Mouse (Mus musculus) CH12.LX (cell line): ENCODE measurements around the gene Cdh23. TPM values are rescaled to one million over a fixed set of nuclear protein-coding genes. Genes with fewer than 3 reads are reported as not detected.

ENCODE experiments used
- DNase-seq: peaks from one replicate; pipeline ENCODE4 v3.0.0-alpha.2; 2013; ENCODE audit errors: extremely low read depth
- H3K27ac ChIP-seq: 2 replicates; pipeline ENCODE4 v1.5.1; 2012; ENCODE audit warnings: low read depth, mild to moderate bottlenecking, control low read depth, moderate library complexity; ENCODE audit not compliant: insufficient read depth
- H3K27me3 ChIP-seq: replicated peaks from 2 replicates; pipeline ENCODE3; 2012; ENCODE audit warnings: inconsistent platforms
- H3K36me3 ChIP-seq, 2 experiments: replicated peaks in 1 of 2; 2 replicates each; pipeline versions ENCODE3 to v1.6.1; 2012; ENCODE audit warnings: inconsistent platforms in 1 of 2, low read length in 1 of 2, mild to moderate bottlenecking in 1 of 2, mixed read lengths in 1 of 2, moderate library complexity in 1 of 2; ENCODE audit not compliant: control insufficient read depth in 1 of 2, insufficient read depth in 1 of 2
- H3K4me1 ChIP-seq, 2 experiments: 2 replicates each; pipeline ENCODE4 v1.6.1; 2012; ENCODE audit warnings: inconsistent platforms in 1 of 2, moderate library complexity in 1 of 2; ENCODE audit not compliant: insufficient read depth in 2 of 2, control insufficient read depth in 1 of 2
- H3K4me2 ChIP-seq: 2 replicates; pipeline ENCODE4 v1.6.1; 2012; ENCODE audit warnings: low read depth, mild to moderate bottlenecking, control low read depth; ENCODE audit not compliant: poor library complexity, insufficient read depth, severe bottlenecking
- H3K4me3 ChIP-seq, 3 experiments: fragments of 150-350 bp in 1 of 3; sonication (generic) in 1 of 3; replicated peaks in 1 of 3; 2 replicates each; pipeline versions ENCODE3 to v1.5.1; 2011 to 2012; ENCODE audit warnings: low read depth in 2 of 3, low read length in 2 of 3, mild to moderate bottlenecking in 2 of 3, moderate library complexity in 2 of 3, control low read depth in 1 of 3, improper control_type of control experiment in 1 of 3, inconsistent platforms in 1 of 3, mixed read lengths in 1 of 3; ENCODE audit not compliant: poor library complexity in 1 of 3
- H3K79me2 ChIP-seq: replicated peaks from 2 replicates; pipeline ENCODE4 v1.6.1; 2012; ENCODE audit warnings: mild to moderate bottlenecking, moderate library complexity; ENCODE audit not compliant: control insufficient read depth, poor library complexity, insufficient read depth, severe bottlenecking; ENCODE audit errors: extremely low read depth
- H3K9ac ChIP-seq: 2 replicates; pipeline ENCODE4 v1.6.1; 2012; ENCODE audit warnings: low read depth, mild to moderate bottlenecking, control low read depth, moderate library complexity; ENCODE audit not compliant: insufficient read depth
- H3K9me3 ChIP-seq: replicated peaks from 2 replicates; pipeline ENCODE3; 2012; ENCODE audit warnings: low read length, inconsistent platforms, mixed read lengths
- BHLHE40 ChIP-seq: IDR thresholded peaks from 2 replicates; pipeline ENCODE4 v1.6.1; 2011; ENCODE audit warnings: mild to moderate bottlenecking, low read depth, low read length, improper control_type of control experiment
- CHD1 ChIP-seq: IDR thresholded peaks from 2 replicates; pipeline ENCODE4 v1.6.1; 2012; ENCODE audit warnings: low read depth, low read length, improper control_type of control experiment, inconsistent platforms
- CHD2 ChIP-seq: IDR thresholded peaks from 2 replicates; pipeline ENCODE4 v1.6.1; 2011; ENCODE audit warnings: low read length, improper control_type of control experiment
- ELF1 ChIP-seq: IDR thresholded peaks from 2 replicates; pipeline ENCODE4 v1.6.1; 2014; ENCODE audit warnings: low read depth, mild to moderate bottlenecking, inconsistent platforms, low read length, improper control_type of control experiment
- EP300 ChIP-seq: IDR thresholded peaks from 2 replicates; pipeline ENCODE4 v1.6.1; 2011; ENCODE audit warnings: low read length, improper control_type of control experiment
- ETS1 ChIP-seq: conservative IDR thresholded peaks from 2 replicates; pipeline ENCODE4 v1.6.1; 2012; ENCODE audit warnings: low read depth, mild to moderate bottlenecking, inconsistent platforms, low read length, improper control_type of control experiment, moderate library complexity
- GABPA ChIP-seq: IDR thresholded peaks from 2 replicates; pipeline ENCODE4 v1.6.1; 2012; ENCODE audit warnings: low read depth, low read length, improper control_type of control experiment, inconsistent platforms; ENCODE audit not compliant: insufficient replicate concordance
- HCFC1 ChIP-seq: IDR thresholded peaks from 2 replicates; pipeline ENCODE4 v1.6.1; 2012; ENCODE audit warnings: low read depth, mild to moderate bottlenecking, inconsistent platforms, low read length, improper control_type of control experiment
- JUND ChIP-seq: conservative IDR thresholded peaks from 2 replicates; pipeline ENCODE4 v1.6.1; 2011; ENCODE audit warnings: low read depth, low read length, improper control_type of control experiment
- KAT2A ChIP-seq: IDR thresholded peaks from 2 replicates; pipeline ENCODE4 v1.6.1; 2012; ENCODE audit warnings: low read length, improper control_type of control experiment, inconsistent platforms; ENCODE audit not compliant: insufficient replicate concordance
- MAFK ChIP-seq: IDR thresholded peaks from 2 replicates; pipeline ENCODE4 v1.6.1; 2011; ENCODE audit warnings: low read length, improper control_type of control experiment; ENCODE audit not compliant: insufficient replicate concordance
- MAX ChIP-seq: IDR thresholded peaks from 2 replicates; pipeline ENCODE4 v1.6.1; 2011; ENCODE audit warnings: low read length, improper control_type of control experiment
- MXI1 ChIP-seq: IDR thresholded peaks from 2 replicates; pipeline ENCODE4 v1.6.1; 2011; ENCODE audit warnings: mild to moderate bottlenecking, low read depth, low read length, improper control_type of control experiment
- NRF1 ChIP-seq: IDR thresholded peaks from 2 replicates; pipeline ENCODE4 v1.6.1; 2014; ENCODE audit warnings: low read depth, mild to moderate bottlenecking, inconsistent platforms, low read length, improper control_type of control experiment, moderate library complexity
- PAX5 ChIP-seq: IDR thresholded peaks from 2 replicates; pipeline ENCODE4 v1.6.1; 2012; ENCODE audit warnings: low read length, inconsistent platforms, mixed read lengths
- POLR2A ChIP-seq: IDR thresholded peaks from 2 replicates; pipeline ENCODE4 v1.6.1; 2011; ENCODE audit warnings: low read depth, mild to moderate bottlenecking, improper control_type of control experiment, low read length
- POLR2AphosphoS2 ChIP-seq: IDR thresholded peaks from 2 replicates; pipeline ENCODE4 v1.6.1; 2011; ENCODE audit warnings: low read depth, low read length, improper control_type of control experiment
- RAD21 ChIP-seq: IDR thresholded peaks from 2 replicates; pipeline ENCODE4 v1.6.1; 2011; ENCODE audit warnings: low read depth, mild to moderate bottlenecking, low read length, improper control_type of control experiment, moderate library complexity
- RCOR1 ChIP-seq: conservative IDR thresholded peaks from 2 replicates; pipeline ENCODE4 v1.6.1; 2012; ENCODE audit warnings: low read depth, mild to moderate bottlenecking, inconsistent platforms, low read length, improper control_type of control experiment
- SIN3A ChIP-seq: IDR thresholded peaks from 2 replicates; pipeline ENCODE4 v1.6.1; 2012; ENCODE audit warnings: low read length, improper control_type of control experiment, inconsistent platforms
- TBP ChIP-seq: conservative IDR thresholded peaks from 2 replicates; pipeline ENCODE4 v1.6.1; 2011; ENCODE audit warnings: low read depth, low read length, improper control_type of control experiment
- UBTF ChIP-seq: IDR thresholded peaks from 2 replicates; pipeline ENCODE4 v1.6.1; 2012; ENCODE audit warnings: low read depth, mild to moderate bottlenecking, inconsistent platforms, low read length, improper control_type of control experiment, moderate library complexity
- USF1 ChIP-seq: IDR thresholded peaks from 2 replicates; pipeline ENCODE4 v1.6.1; 2014; ENCODE audit warnings: low read depth, mild to moderate bottlenecking, inconsistent platforms, low read length, improper control_type of control experiment
- ZC3H11A ChIP-seq: IDR thresholded peaks from 2 replicates; pipeline ENCODE4 v1.6.1; 2012; ENCODE audit warnings: low read depth, mild to moderate bottlenecking, inconsistent platforms, low read length, improper control_type of control experiment
- ZNF384 ChIP-seq: IDR thresholded peaks from 2 replicates; pipeline ENCODE4 v1.6.1; 2012; ENCODE audit warnings: low read depth, low read length, improper control_type of control experiment, inconsistent platforms
- dilution Hi-C: fragments of 300-500 bp; cut with MboI; formaldehyde crosslinking; loops from 2 replicates; pipeline ENCODE4 v1.14.3; 2020; ENCODE audit warnings: low sequenced_read_pairs; ENCODE audit not compliant: extremely low pct_unique_long_range_greater_than_20kb, extremely low pct_ligation_motif_present
- in situ Hi-C: fragments of 300-500 bp; cut with MboI; formaldehyde crosslinking; loops from 3 replicates; pipeline ENCODE4 v1.14.3; 2019; ENCODE audit warnings: low sequenced_read_pairs, low pct_ligation_motif_present, low pct_unique_long_range_greater_than_20kb, mixed read lengths
- polyA plus RNA-seq: library from polyadenylated mRNA; unstranded; fragments of >175 nt; gene quantifications from 2 replicates; pipeline ENCODE4 v1.2.1, GENCODE M21; 2012; ENCODE audit warnings: low read depth; ENCODE audit not compliant: insufficient read length
- total RNA-seq, 2 experiments: library from RNA; depleted of rRNA; stranded (reverse); fragments of 300-350 nt in 1 of 2; fragments of >200 nt in 1 of 2; gene quantifications; 2 replicates each; pipeline ENCODE4 v1.2.3; 2012 to 2014

The Cdh23 gene
- total and polyA plus RNA-seq, 3 experiments, result 0.20 to 0.73 (median 0.30) TPM

DNA sequence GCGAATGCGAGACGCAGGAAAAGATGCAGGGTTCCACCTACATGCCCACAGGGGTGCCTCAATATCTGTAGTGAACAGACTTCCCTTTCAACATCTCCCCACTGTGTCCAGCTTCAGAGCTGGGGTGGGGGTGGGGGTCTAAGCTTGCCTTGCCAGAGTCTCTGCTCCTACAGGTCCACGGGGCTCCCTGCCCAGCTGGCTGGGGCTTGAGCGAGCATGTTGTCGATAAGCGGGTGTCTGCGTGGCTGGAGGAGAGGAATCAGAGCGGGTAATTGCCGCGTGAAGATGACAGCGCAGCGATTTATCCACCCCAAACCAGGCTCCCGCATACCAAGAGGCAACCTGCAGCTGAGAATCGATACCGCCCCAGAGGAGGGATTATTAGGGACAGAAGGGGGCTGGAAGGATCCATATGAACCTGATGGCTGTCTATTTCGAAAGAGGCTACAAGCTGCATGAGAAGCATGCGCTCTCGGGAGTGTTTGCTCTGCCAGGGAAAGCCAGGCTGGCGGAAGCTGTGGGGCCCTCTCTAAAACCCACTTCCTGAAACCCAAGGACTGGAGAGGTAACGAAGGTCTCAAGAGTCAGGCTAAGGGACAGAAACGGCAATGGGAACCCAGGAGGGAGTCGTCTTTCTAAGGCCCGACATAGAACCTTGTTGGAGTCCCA lies 129.8 kb downstream of the Cdh23 start:
- dilution Hi-C loops, result no loop called here
- Histone ChIP-seq H3K4me2 (no peak overlapping the region), H3K9me3 (no peaks in the 10 kb centered on the region), H3K79me2 (no peaks in the 10 kb centered on the region), H3K4me1 (peaks cover 0 to 7% of the 10 kb centered on the region in 2 experiments; a peak in 1 of 4 replicates), H3K27ac (no peak overlapping the region), H3K36me3 (no peaks in the 10 kb centered on the region), H3K4me3 (no peak overlapping the region), H3K9ac (no peak overlapping the region), H3K27me3 (peaks cover 93% of the 10 kb centered on the region)
- no peak for DNase-seq
- TF ChIP-seq RCOR1, result no peak
- TF ChIP-seq NRF1, result no peak
- no peak for TF ChIP-seq GABPA
- no peak for TF ChIP-seq TBP
- TF ChIP-seq ZNF384, result no peak
- TF ChIP-seq SIN3A, result no peak
- TF ChIP-seq MXI1, result no peak
- no peak for TF ChIP-seq POLR2AphosphoS2
- TF ChIP-seq ETS1, result no peak
- no peak for TF ChIP-seq MAFK
- no peak for TF ChIP-seq POLR2A
- TF ChIP-seq ZC3H11A, result no peak
- no peak for TF ChIP-seq HCFC1
- no peak for TF ChIP-seq BHLHE40
- no peak for TF ChIP-seq PAX5
- in situ Hi-C loops, result no loop called here

DNA sequence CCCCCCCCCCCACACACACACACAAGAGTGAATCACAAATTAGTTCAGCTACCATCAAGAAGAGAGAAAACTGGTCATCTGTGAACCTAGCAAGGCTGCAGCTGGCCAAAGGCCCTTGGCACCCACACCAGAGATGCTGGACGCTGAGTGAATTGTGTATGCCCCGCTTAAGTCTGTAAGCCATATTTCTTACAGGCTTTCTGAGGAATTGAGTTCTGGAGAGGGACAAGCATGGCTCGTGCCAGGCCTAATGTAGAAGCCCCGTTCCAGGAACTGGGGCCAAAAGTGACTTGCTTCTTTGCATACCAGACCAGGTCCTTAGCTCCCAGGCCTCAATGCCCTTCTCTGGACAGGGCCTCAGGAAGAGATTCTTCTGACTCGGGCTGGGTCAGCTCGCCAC lies 132.2 kb downstream of the Cdh23 start:
- Histone ChIP-seq H3K9me3 (no peaks in the 10 kb centered on the region), H3K4me3 (no peak overlapping the region), H3K27me3 (peaks cover 91% of the 10 kb centered on the region), H3K36me3 (no peaks in the 10 kb centered on the region), H3K9ac (no peak overlapping the region), H3K4me2 (no peak overlapping the region), H3K27ac (no peak overlapping the region), H3K79me2 (no peaks in the 10 kb centered on the region), H3K4me1 (peaks cover 0 to 7% of the 10 kb centered on the region in 2 experiments; a peak in 1 of 4 replicates)
- no peak for DNase-seq
- dilution Hi-C loops, result no loop called here
- in situ Hi-C loops, result no loop called here
- TF ChIP-seq ZC3H11A (no peak), MAFK (no peak), UBTF (no peak), USF1 (no peak), CHD1 (no peak), RAD21 (no peak), ELF1 (no peak), MAX (no peak), RCOR1 (no peak), JUND (no peak), ZNF384 (no peak), EP300 (no peak), KAT2A (no peak), CHD2 (no peak)
